Mouse (Mus musculus) limb, embryonic 14.5 days (tissue): Measurements from ENCODE around the gene 9330182L06Rik. TPM values are rescaled to one million over a fixed set of nuclear protein-coding genes. Genes with fewer than 3 reads are reported as not detected.

ENCODE experiments used
- ATAC-seq: fragments of 200-750 bp; cut with Nextera tagmentation; 2 replicates; pipeline ENCODE4 v1.8.0; 2017; ENCODE audit warnings: low read depth, moderate number of reproducible peaks, moderate TSS enrichment; ENCODE audit not compliant: low FRiP score
- DNase-seq: peaks from one replicate; pipeline ENCODE4 v3.0.0-alpha.2; 2015; ENCODE audit warnings: low spot score
- H3K27ac ChIP-seq: fragments of 300-500 bp; sonication (generic); replicated peaks from 2 replicates; pipeline ENCODE4 v1.5.1; 2014; ENCODE audit warnings: low read depth, mild to moderate bottlenecking, low read length, moderate library complexity, mixed read lengths
- H3K27me3 ChIP-seq: fragments of 300-500 bp; sonication (generic); 2 replicates; pipeline ENCODE4 v1.6.1; 2014; ENCODE audit warnings: low read length, mixed read lengths; ENCODE audit not compliant: control insufficient read depth, insufficient read depth
- H3K36me3 ChIP-seq: fragments of 300-500 bp; sonication (generic); 2 replicates; pipeline ENCODE4 v1.6.1; 2014; ENCODE audit warnings: mild to moderate bottlenecking, low read length, moderate library complexity, mixed read lengths; ENCODE audit not compliant: control insufficient read depth, insufficient read depth
- H3K4me1 ChIP-seq: fragments of 300-500 bp; sonication (generic); 2 replicates; pipeline ENCODE4 v1.6.1; 2014; ENCODE audit warnings: antibody characterized with exemption, low read length, mixed read lengths; ENCODE audit not compliant: control insufficient read depth, insufficient read depth
- H3K4me2 ChIP-seq: fragments of 300-500 bp; sonication (generic); replicated peaks from 2 replicates; pipeline ENCODE4 v1.6.1; 2014; ENCODE audit warnings: low read depth, mild to moderate bottlenecking, low read length, moderate library complexity; ENCODE audit not compliant: severe bottlenecking
- H3K4me3 ChIP-seq: fragments of 300-500 bp; sonication (generic); replicated peaks from 2 replicates; pipeline ENCODE4 v1.5.1; 2014; ENCODE audit warnings: low read length
- H3K9ac ChIP-seq: fragments of 300-500 bp; sonication (generic); 2 replicates; pipeline ENCODE4 v1.6.1; 2014; ENCODE audit warnings: mild to moderate bottlenecking, low read depth, low read length, moderate library complexity; ENCODE audit not compliant: severe bottlenecking
- H3K9me3 ChIP-seq: fragments of 300-500 bp; sonication (generic); 2 replicates; pipeline ENCODE4 v1.6.1; 2016; ENCODE audit warnings: low read length; ENCODE audit not compliant: control insufficient read depth
- POLR2A ChIP-seq: fragments of 200-500 bp; IDR thresholded peaks from 2 replicates; pipeline ENCODE4 v1.8.0; 2012; ENCODE audit warnings: inconsistent platforms, mild to moderate bottlenecking, moderate library complexity, borderline replicate concordance; ENCODE audit not compliant: insufficient read depth, insufficient read length; ENCODE audit errors: extremely low read depth
- WGBS: fragments of 180-500 bp; shearing (Covaris S2); extraction: QIAGEN DNeasy Blood & Tissue Kit; methylation state at CpG from one replicate; pipeline ENCODE4 v1.1.7; 2014; 5-methylcytosine and 5-hydroxymethylcytosine counted together
- polyA plus RNA-seq, 2 experiments: library from polyadenylated mRNA; depleted of rRNA in 1 of 2; stranded (reverse) in 1 of 2; unstranded in 1 of 2; fragments of >200 nt; fragmentation: Nextera tagmentation in 1 of 2; extraction: Ambion mirVana in 1 of 2; gene quantifications; 2 replicates each; pipeline versions ENCODE4 v1.2.1 to v1.2.3; 2012 to 2014

9330182L06Rik gene
- polyA plus RNA-seq, 2 experiments: 4.2 to 4.6 TPM

GRCm38 (mm10) chr5:9338756-9339510 is 73.0 kb downstream of the 9330182L06Rik start:
- no peaks in the 10 kb centered on the region for H3K36me3 ChIP-seq
- no peak overlapping the region for H3K4me3 ChIP-seq
- no peak overlapping the region for H3K27ac ChIP-seq
- no peak overlapping the region for H3K4me2 ChIP-seq
- ATAC-seq (no peak), DNase-seq (no peak)
- H3K9me3 ChIP-seq: no peaks in the 10 kb centered on the region
- no peaks in the 10 kb centered on the region for H3K27me3 ChIP-seq
- 65% methylated on average over 7 of the region's 7 CpGs for whole genome bisulfite sequencing
- no peak for TF ChIP-seq POLR2A
- H3K9ac ChIP-seq: no peak overlapping the region
- H3K4me1 ChIP-seq: no peaks in the 10 kb centered on the region; the same call in 1 of the 2 replicates

GRCm38 (mm10) chr5:9339511-9340173 is 73.7 kb downstream of the 9330182L06Rik start:
- Histone ChIP-seq H3K4me3 (no peak overlapping the region), H3K9me3 (no peaks in the 10 kb centered on the region), H3K4me2 (no peak overlapping the region), H3K4me1 (no peaks in the 10 kb centered on the region; the same call in 1 of the 2 replicates), H3K27me3 (no peaks in the 10 kb centered on the region), H3K27ac (no peak overlapping the region), H3K36me3 (no peaks in the 10 kb centered on the region), H3K9ac (no peak overlapping the region)
- TF ChIP-seq POLR2A: no peak
- DNase-seq: no peak
- ATAC-seq: no peak
- 84% methylated on average over 8 of the region's 8 CpGs for WGBS

GRCm38 (mm10) chr5:9344581-9344980 is 78.7 kb downstream of the 9330182L06Rik start:
- TF ChIP-seq POLR2A: no peak
- 39% methylated on average over 5 of the region's 5 CpGs for WGBS
- Histone ChIP-seq H3K9ac (no peak overlapping the region), H3K27me3 (no peaks in the 10 kb centered on the region), H3K36me3 (no peaks in the 10 kb centered on the region), H3K4me1 (no peaks in the 10 kb centered on the region), H3K9me3 (no peaks in the 10 kb centered on the region), H3K4me3 (no peak overlapping the region), H3K27ac (no peak overlapping the region), H3K4me2 (no peak overlapping the region)
- DNase-seq (peak; percentile 4), ATAC-seq (no peak)

- WGBS: 76% methylated on average over 10 of the region's 10 CpGs
- Histone ChIP-seq H3K27ac (no peak overlapping the region), H3K9ac (no peak overlapping the region), H3K27me3 (no peaks in the 10 kb centered on the region), H3K4me1 (no peaks in the 10 kb centered on the region), H3K4me3 (no peak overlapping the region), H3K9me3 (no peaks in the 10 kb centered on the region), H3K4me2 (no peak overlapping the region), H3K36me3 (no peaks in the 10 kb centered on the region)
- ATAC-seq (no peak), DNase-seq (no peak)
- TF ChIP-seq POLR2A: no peak
Observed at GRCm38 (mm10) chr5:9345038-9345617, 79.2 kb downstream of the 9330182L06Rik start.

GRCm38 (mm10) chr5:9345625-9346024 is 79.7 kb downstream of the 9330182L06Rik start:
- no peak overlapping the region for H3K27ac ChIP-seq
- TF ChIP-seq POLR2A: no peak
- no peaks in the 10 kb centered on the region for H3K36me3 ChIP-seq
- DNase-seq (no peak), ATAC-seq (no peak)
- H3K9me3 ChIP-seq: no peaks in the 10 kb centered on the region
- H3K4me2 ChIP-seq: no peak overlapping the region
- H3K27me3 ChIP-seq: no peaks in the 10 kb centered on the region
- H3K4me3 ChIP-seq: no peak overlapping the region
- 74% methylated on average over 3 of the region's 3 CpGs for WGBS
- no peaks in the 10 kb centered on the region for H3K4me1 ChIP-seq
- H3K9ac ChIP-seq: no peak overlapping the region
